Mouse (Mus musculus): ENCODE measurements at regions not wholly inside any gene's neighbourhood (a gene's known extent, or its start where the extent isn't known, plus 50 kb on each side); places are given as distances from the start of the nearest gene placed in this dataset.

DNA sequence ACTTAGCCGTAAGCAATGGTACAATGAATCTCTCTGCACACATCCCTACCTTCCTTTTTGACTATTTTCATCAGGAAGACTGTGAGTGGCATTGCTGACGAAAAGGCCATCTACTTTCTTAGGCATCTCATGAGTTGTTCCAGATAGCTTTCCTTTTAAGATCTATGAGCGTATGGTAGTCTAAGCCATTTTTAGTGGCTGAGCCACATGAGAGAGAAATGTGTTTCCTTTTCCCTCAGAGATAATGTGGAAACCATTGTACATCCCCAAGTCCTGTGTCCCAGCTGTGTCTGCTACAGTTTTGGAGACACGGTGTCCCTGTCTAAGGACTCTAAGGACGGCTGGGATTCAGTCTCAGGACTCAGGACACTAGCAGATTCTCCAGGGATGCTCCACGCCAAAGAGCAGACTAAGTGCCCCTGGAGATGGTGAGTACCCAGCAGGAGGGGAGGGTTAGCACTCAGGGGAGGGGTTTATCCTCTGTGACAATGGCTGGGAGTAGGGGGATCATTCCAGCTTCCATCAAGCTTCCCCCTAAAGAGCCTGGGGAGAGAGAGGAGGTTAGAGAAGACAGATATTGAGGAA, 199.0 kb downstream of the Cdca7 start:
- TF ChIP-seq ELF1 (IDR thresholded peaks at IDR 0.05; ENCODE audit: low read depth, low read length) (no peak), EP300 (IDR thresholded peaks at IDR 0.05; ENCODE audit: low read depth in 1 of 2, low read length in 2 of 2) (no peak), UBTF (IDR thresholded peaks at IDR 0.05; ENCODE audit: borderline replicate concordance, insufficient read depth, low read depth, low read length) (no peak), E2F4 (IDR thresholded peaks at IDR 0.05; ENCODE audit: borderline replicate concordance, low read depth, low read length) (no peak), MXI1 (IDR thresholded peaks at IDR 0.05; ENCODE audit: low read depth, low read length) (no peak), POLR2A (IDR thresholded peaks at IDR 0.05; ENCODE audit: control insufficient read depth in 1 of 2, insufficient read depth in 1 of 2, low read depth in 1 of 2, low read length in 2 of 2, poor library complexity in 1 of 2) (no peak), BHLHE40 (IDR thresholded peaks at IDR 0.05; ENCODE audit: borderline replicate concordance, low read depth, low read length) (no peak), GABPA (IDR thresholded peaks at IDR 0.05; ENCODE audit: low read depth, low read length) (no peak), POLR2AphosphoS2 (IDR thresholded peaks at IDR 0.05; ENCODE audit: low read length) (no peak), MAX (IDR thresholded peaks at IDR 0.05; ENCODE audit: low read length) (no peak), CTCF (IDR thresholded peaks at IDR 0.05 in 2 of 3, conservative IDR thresholded peaks at IDR 0.05 in 1 of 3; ENCODE audit: control insufficient read depth in 1 of 3, insufficient read depth in 1 of 3, low read depth in 2 of 3, low read length in 3 of 3, poor library complexity in 1 of 3, severe bottlenecking in 1 of 3) (no peak), TCF12 (IDR thresholded peaks at IDR 0.05; ENCODE audit: low read depth, low read length) (no peak), TAL1 (IDR thresholded peaks at IDR 0.05; ENCODE audit: low read length) (no peak)

Measured in MEL (cell line).